Mouse (Mus musculus): ENCODE data around the gene Adgrb2. TPM values are rescaled to one million over a fixed set of nuclear protein-coding genes. Genes with fewer than 3 reads are reported as not detected.

The Adgrb2 gene
- total and polyA plus RNA-seq, 3 experiments, result 0.04 to 0.15 TPM; not detected in 1

GRCm38 (mm10) chr4:130005593-130005992 lies 20.9 kb downstream of the Adgrb2 start:
- Histone ChIP-seq H3K9ac (ENCODE audit: control insufficient read depth, low read depth, low read length, poor library complexity, severe bottlenecking) (no peak overlapping the region), H3K27ac (ENCODE audit: control insufficient read depth, low read depth, low read length) (no peak overlapping the region), H3K79me2 (ENCODE audit: control insufficient read depth, insufficient read depth, low read length, poor library complexity) (no peaks in the 10 kb centered on the region), H3K4me1 (ENCODE audit: control insufficient read depth in 1 of 2, insufficient read depth in 2 of 2, low read length in 2 of 2) (no peaks in the 10 kb centered on the region), H3K27me3 (ENCODE audit: control insufficient read depth in 1 of 2, insufficient read depth in 2 of 2, low read length in 2 of 2) (no peaks in the 10 kb centered on the region; a peak in 1 of 4 replicates), H3K9me3 (replicated peaks; ENCODE audit: insufficient read depth, low read length) (no peaks in the 10 kb centered on the region), H3K36me3 (ENCODE audit: control insufficient read depth in 1 of 2, insufficient read depth in 2 of 2, low read length in 2 of 2) (no peaks in the 10 kb centered on the region), H3K4me3 (ENCODE audit: control insufficient read depth in 1 of 2, insufficient read depth in 1 of 2, low read depth in 2 of 2, low read length in 2 of 2) (no peak overlapping the region)
- TF ChIP-seq BHLHE40 (IDR thresholded peaks at IDR 0.05; ENCODE audit: borderline replicate concordance, low read depth, low read length) (no peak), ZC3H11A (IDR thresholded peaks at IDR 0.05; ENCODE audit: low read depth, low read length) (no peak), ZMIZ1 (IDR thresholded peaks at IDR 0.05; ENCODE audit: low read depth, low read length) (no peak), CHD1 (IDR thresholded peaks at IDR 0.05; ENCODE audit: low read depth, low read length) (no peak), ELF1 (IDR thresholded peaks at IDR 0.05; ENCODE audit: low read depth, low read length) (no peak), ETS1 (IDR thresholded peaks at IDR 0.05; ENCODE audit: low read depth, low read length) (no peak), RCOR1 (IDR thresholded peaks at IDR 0.05; ENCODE audit: low read depth, low read length) (no peak), EP300 (IDR thresholded peaks at IDR 0.05; ENCODE audit: low read depth in 1 of 2, low read length in 2 of 2) (no peak), MYB (IDR thresholded peaks at IDR 0.05; ENCODE audit: low read depth, low read length) (no peak), E2F4 (IDR thresholded peaks at IDR 0.05; ENCODE audit: borderline replicate concordance, low read depth, low read length) (no peak)
- DNase-seq (ENCODE audit: low read depth, low spot score), result no peak

GRCm38 (mm10) chr4:130006533-130006932 lies 21.9 kb downstream of the Adgrb2 start:
- H3K9me3 ChIP-seq (replicated peaks; ENCODE audit: insufficient read depth, low read length), result no peaks in the 10 kb centered on the region
- H3K4me1 ChIP-seq (ENCODE audit: control insufficient read depth in 1 of 2, insufficient read depth in 2 of 2, low read length in 2 of 2), result no peaks in the 10 kb centered on the region
- no peak for TF ChIP-seq CHD1 (IDR thresholded peaks at IDR 0.05; ENCODE audit: low read depth, low read length)
- TF ChIP-seq ZC3H11A (IDR thresholded peaks at IDR 0.05; ENCODE audit: low read depth, low read length), result no peak
- 0 out of 2 replicates have a peak, but pooled peaks have one; percentile 39 for TF ChIP-seq USF1 (IDR thresholded peaks at IDR 0.05; ENCODE audit: low read depth, low read length)
- no peak for TF ChIP-seq HCFC1 (IDR thresholded peaks at IDR 0.05; ENCODE audit: low read depth, low read length)
- peak; percentile 20; the same call in 1 of the 2 replicates for TF ChIP-seq MAX (IDR thresholded peaks at IDR 0.05; ENCODE audit: low read length)
- no peak for TF ChIP-seq ELF1 (IDR thresholded peaks at IDR 0.05; ENCODE audit: low read depth, low read length)
- no peak for TF ChIP-seq CTCF (IDR thresholded peaks at IDR 0.05 in 2 of 3, conservative IDR thresholded peaks at IDR 0.05 in 1 of 3; ENCODE audit: control insufficient read depth in 1 of 3, insufficient read depth in 1 of 3, low read depth in 2 of 3, low read length in 3 of 3, poor library complexity in 1 of 3, severe bottlenecking in 1 of 3)
- TF ChIP-seq SMC3 (IDR thresholded peaks at IDR 0.05; ENCODE audit: low read depth, low read length), result no peak
- no peak for TF ChIP-seq TBP (IDR thresholded peaks at IDR 0.05; ENCODE audit: low read depth, low read length)
- DNase-seq (ENCODE audit: low read depth, low spot score), result peak; percentile 32
- no peak overlapping the region for H3K9ac ChIP-seq (ENCODE audit: control insufficient read depth, low read depth, low read length, poor library complexity, severe bottlenecking)
- no peaks in the 10 kb centered on the region for H3K79me2 ChIP-seq (ENCODE audit: control insufficient read depth, insufficient read depth, low read length, poor library complexity)
- H3K27ac ChIP-seq (ENCODE audit: control insufficient read depth, low read depth, low read length), result no peak overlapping the region
- H3K4me3 ChIP-seq (ENCODE audit: control insufficient read depth in 1 of 2, insufficient read depth in 1 of 2, low read depth in 2 of 2, low read length in 2 of 2), result no peak overlapping the region
- H3K36me3 ChIP-seq (ENCODE audit: control insufficient read depth in 1 of 2, insufficient read depth in 2 of 2, low read length in 2 of 2), result no peaks in the 10 kb centered on the region
- H3K27me3 ChIP-seq (ENCODE audit: control insufficient read depth in 1 of 2, insufficient read depth in 2 of 2, low read length in 2 of 2), result no peaks in the 10 kb centered on the region; a peak in 1 of 4 replicates

Data from MEL (cell line).